Mouse (Mus musculus): ENCODE results near the gene Gm49345.
"Not testable (repeated sequence)": the region's sequence is repeated elsewhere in the genome, so short reads cannot be mapped to it uniquely, and the experiment has no call there.

Gene Gm49345

DNA sequence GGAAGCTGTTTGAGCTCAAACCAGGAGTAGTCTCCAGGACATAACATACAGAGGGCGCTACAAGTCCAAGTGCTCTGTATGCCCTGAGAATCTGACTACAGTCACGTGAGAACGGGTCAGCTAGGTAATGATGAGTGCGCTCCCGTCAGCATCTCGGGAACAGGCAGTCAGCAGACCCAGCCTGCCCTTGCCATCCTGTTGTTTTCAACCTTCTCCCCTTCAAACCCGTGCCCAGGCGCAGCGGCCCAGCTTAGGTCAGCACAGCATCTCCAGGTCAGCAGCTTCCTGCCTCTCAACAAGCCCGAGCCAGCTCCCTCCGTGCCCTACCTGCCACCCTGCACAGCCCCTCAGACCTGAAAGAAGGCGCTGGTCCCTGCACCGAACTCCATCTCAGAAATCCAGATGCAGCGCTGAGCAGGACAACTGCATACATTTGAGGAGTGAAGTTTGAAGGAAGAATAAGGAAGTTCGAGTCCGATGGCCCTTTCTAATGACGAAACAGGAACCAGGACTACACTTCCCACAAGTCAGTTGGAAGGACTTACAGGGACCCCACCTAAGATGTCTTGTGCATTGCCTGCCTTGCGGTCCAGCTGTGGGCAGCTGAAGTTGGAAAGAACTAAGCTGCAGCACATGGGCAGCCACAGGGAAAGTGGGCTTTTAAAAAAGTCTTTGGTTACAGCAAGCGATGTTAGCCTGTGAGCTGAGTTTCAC is at the start of gene Gm49345, which contains the start of gene Zfp729a:
Gm49345 (minus strand) TSS at position 476 of the 714 bp plus-strand sequence.
Zfp729a (minus strand) TSS at position 498 of the 714 bp plus-strand sequence.
- DNase-seq = peak; percentile 90

DNA sequence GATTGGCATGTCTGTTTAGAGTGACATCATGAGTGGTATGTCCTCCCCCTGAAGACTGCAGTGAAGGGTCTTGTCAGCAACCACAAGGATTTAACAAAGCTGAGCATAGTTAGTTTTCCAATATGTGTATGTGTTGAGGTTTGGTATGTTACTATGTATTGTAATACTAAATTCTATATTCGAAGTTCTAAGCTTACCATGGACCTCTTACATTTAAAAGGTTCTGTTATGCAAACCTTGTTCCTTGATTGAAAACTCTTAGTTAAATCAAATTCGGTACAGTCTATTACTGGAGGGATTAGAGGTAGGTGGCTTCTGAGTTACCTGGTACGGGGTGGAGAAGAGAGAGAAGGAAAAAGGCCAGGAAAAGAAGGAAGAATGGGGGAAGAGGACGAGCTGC is 49.4 kb upstream of the Gm49345 start, which contains the start of gene Zfp738:
Zfp738 (minus strand) TSS at position 101 of the 400 bp plus-strand sequence.
- no peak for DNase-seq

DNA sequence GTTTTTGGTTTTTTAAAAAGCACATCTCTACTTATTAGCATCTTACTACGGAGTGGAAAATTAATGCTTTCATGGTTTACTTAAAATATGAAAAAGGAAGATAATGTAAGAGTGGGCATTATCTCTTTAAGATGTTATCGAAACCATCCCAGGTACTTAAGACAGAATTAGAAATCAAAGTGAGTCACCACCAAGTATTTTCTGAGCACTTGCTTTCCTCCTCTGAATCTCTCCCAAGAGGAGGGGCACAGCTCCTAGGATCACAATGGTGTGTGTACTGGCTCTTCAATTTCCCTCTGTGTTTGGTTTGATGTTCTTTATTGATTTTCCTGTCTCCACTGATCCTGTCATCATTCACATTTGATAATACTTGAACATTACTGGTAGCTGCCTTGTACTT is 46.3 kb upstream of the Gm49345 start:
- not testable (repeated sequence) for DNase-seq

- DNase-seq = peak; percentile 88
Observed at GRCm38 (mm10) chr13:67682959-67683735, 45.6 kb upstream of the Gm49345 start.

DNA sequence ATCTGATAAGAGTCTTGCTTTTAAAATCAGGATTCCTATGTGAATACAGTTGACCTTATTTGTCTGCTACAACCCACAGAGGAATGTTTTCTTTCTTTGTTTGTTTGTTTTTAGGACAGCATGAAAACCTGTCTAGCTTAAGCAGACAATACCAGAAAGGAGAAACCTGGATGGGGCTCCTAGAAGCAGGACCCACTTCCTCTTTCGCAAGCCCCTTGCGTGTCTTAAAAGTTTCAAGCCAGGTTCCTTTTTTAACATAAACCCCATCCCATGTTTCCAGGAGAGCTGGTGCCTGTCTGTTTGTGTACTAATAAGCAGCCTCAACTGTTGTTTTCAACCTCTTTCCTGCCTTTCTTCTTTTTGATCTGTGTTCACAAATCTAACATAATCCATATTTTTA is 37.3 kb upstream of the Gm49345 start:
- no peak for DNase-seq

GRCm38 (mm10) chr13:67652496-67652895 is 14.9 kb upstream of the Gm49345 start:
- DNase-seq = no peak

- peak; percentile 28 for DNase-seq
Observed at GRCm38 (mm10) chr13:67610108-67610507, 27.5 kb downstream of the Gm49345 start.

- DNase-seq = peak; percentile 91
Observed at GRCm38 (mm10) chr13:67609066-67609876, 28.3 kb downstream of the Gm49345 start, which contains the start of gene Zfp729b. Gene Zfp729b (minus strand): TSS chr13:67609707.

- DNase-seq = no peak
Observed at GRCm38 (mm10) chr13:67572591-67573189, 64.9 kb downstream of the Gm49345 start.

DNA sequence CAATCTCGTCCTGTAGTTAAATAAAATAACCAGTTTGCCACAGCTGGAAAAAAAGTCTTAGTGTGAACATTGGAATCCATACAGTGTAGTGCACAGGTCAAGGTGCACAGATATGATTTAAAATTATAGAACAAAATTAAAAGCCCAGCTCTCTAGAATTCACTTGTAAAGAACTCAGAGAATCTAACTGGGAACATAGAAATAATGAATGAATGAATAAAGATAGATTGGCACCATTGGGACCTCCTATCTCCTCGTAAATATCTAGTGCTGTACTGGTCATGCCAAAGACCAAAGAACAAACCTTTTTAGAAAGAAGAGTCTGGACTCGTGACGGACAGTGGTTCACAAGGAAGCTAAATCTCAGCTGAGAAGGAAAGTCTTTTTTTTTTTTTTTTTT is 83.8 kb downstream of the Gm49345 start, which contains the start of gene Zfp748:
Zfp748 (minus strand) TSS at position 101 of the 400 bp plus-strand sequence.
- no peak for DNase-seq

GRCm38 (mm10) chr13:67552505-67553346 is 84.8 kb downstream of the Gm49345 start:
- DNase-seq = peak; percentile 92

DNA sequence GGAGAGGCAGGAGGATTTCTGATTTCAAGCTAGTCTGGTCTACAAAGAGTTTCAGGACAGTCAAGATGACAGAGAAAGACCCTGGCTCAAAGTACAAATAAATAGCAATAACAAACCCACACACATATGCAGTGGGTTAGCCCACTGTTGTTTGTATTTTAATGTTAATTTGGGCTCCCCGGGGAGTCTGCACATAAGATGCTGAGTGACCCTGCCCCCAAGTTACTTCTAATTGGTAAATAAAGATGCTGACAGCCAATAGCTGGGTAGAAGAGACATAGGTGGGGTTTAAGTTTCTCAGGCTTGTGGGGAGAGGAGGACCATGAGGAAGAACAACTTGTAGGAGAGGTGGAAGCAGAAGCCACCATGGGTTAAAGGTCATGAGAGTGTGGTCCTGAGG is 91.6 kb downstream of the Gm49345 start:
- DNase-seq = no peak
